Mouse (Mus musculus): ENCODE data around the gene Camk2n1.
A peak's percentile ranks its signal among the peaks of the same experiment; 100 is the strongest.

Gene Camk2n1

DNA sequence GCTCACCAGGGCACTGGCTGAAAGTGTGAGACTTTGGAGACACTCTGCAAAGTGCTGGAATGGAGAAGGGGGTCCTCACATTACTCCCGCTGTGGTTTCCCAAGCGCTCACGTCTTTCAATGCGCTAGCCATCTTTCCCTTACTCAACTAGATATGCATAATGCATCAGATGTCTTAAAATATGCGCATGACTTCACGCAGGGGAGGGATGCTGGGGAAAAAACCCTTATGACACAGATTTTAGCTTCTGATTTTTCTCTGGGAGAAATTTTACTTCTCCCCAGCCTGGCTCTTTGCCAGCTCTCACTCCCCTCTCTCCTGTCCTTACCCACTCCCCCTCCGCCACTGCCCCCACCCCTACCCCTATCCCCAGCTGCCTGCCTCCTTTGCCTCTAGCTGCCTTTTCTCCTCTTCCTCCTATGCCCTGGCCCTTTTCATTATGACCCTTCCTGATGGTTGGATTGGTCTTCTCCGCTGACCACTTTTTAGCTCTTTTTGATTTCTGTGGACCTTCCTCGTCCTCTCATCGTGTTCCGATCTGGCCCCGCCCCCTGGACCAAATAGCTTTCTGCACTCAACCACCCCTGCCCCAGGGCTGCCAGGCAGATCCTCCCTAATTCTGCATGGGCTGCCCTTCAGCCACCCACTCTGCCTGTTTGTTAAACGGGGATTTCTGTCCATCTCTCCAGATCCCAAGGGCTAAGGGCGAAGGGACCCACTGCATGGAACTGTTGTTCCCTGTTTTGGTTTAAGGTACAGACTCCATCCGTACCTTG is 6.1 kb upstream of the Camk2n1 start:
- DNase-seq (ENCODE audit: low spot score in 2 of 2): no peak

DNA sequence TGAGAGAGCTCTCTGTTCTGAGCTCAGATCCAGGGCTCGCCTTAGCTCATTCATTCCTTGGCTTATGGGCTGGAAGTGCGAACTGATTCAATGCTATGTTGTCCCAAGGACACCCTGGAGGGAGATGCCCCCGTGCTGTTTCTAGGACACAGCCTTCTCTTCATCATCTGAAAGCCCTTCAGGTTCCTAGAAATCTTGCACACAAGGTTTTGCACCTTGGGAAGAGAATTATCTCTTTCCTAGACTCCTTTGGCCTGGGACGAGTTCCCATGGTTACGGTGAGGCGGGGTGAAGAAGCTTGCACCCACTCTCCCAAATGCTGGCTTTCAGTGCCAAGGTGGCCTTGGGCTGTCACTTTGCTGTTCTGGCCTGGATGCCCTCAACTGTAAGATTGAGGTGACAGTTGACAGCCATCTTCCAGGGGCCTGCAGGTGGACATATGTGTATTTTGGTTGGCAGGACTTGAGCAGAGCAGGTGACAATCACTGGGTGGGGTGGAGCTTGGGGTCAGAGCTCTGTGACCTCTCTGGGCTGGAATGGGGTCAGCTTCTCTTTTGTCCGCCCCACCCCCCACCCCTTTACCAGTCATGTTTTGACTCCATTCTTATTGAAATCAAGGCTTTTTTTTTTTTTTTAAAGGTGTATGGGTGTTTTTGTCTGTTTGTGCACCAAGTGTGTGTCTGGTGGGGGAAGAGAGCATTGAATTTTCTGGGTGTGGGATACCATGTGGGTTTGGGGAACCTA is 5.1 kb upstream of the Camk2n1 start:
- DNase-seq (ENCODE audit: low spot score in 2 of 2): no peak

- no peak for DNase-seq (ENCODE audit: low spot score in 2 of 2)
Measured at GRCm38 (mm10) chr4:138449636-138450314, 4.3 kb upstream of the Camk2n1 start.

- DNase-seq (ENCODE audit: low spot score in 2 of 2): no peak
Measured at GRCm38 (mm10) chr4:138452306-138453096, 1.6 kb upstream of the Camk2n1 start.

DNA sequence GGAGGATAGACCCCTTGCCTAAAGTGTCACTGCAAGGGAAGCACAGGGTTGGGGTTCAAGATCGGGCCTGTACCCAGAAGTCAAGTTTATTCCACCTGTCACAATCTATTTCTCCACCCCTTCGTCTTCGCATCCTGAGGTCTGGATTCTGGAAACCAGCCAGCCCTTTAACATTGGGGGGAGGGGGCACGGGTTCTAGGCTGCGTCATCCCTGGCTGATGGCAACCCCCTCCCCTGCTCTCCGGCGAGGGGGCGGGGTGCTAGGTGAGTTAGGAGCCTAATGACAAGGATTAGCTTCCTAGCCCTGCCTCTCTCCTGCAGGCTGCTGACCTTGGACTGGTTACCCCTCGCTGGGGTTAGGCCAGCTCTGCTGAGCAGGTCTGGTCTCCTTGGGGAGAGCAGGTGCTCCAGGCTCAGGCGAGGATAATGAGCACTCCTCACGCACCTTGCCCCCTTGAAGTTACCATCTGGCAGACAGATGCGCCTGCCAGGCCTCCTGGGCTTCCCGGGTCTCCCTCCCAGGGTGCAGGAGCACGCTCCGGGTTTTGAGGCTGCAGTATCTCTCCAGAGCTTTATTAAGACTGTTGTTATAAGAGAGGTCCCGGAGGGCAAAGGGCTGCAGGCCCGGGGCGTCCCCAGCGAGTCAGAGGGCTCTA is 889 bp upstream of the Camk2n1 start:
- peak in 1 of 2 experiments; percentile 25 for DNase-seq (ENCODE audit: low spot score in 2 of 2)

- peak; percentile 56 to 57 for DNase-seq (ENCODE audit: low spot score in 2 of 2)
Measured at GRCm38 (mm10) chr4:138454571-138455140, 542 bp downstream of the Camk2n1 start.

DNA sequence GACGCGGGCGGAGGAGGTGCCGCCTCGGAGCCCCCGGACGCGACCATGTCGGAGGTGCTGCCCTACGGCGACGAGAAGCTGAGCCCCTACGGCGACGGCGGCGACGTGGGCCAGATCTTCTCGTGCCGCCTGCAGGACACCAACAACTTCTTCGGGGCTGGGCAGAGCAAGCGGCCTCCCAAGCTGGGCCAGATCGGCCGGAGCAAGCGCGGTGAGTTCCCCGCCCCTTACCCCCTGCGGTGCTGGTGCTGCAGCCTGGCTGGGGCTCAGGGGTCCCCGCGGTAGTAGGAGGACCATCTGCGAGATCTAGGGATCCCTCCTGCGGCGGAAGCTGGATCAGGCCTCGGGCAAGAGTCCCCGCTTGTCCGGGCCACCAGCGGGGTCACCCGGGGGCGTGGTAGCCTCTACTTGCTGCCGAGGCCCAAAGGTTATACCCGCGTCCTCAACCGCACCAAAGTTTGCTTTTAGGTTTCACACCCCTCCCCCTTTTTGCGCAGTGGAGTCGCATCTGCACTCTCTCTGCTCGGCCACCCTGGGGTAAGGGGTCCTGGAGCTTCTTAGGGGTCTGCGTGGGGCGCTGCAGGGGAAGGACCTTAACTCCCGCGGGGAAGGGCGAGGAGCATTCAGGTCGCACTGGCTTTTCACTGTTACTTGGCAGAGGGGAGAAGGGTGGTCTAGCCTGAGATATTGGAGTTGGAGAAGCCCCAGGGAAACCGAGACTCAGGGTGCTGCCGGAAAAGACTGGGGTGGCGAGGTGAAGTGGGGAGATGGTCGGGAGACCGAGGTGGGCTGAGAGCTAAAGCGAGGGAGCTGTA is 1.2 kb downstream of the Camk2n1 start:
- DNase-seq (ENCODE audit: low spot score in 2 of 2): peak; percentile 33 to 41

- no peak for DNase-seq (ENCODE audit: low spot score in 2 of 2)
Measured at GRCm38 (mm10) chr4:138455956-138456341, 1.8 kb downstream of the Camk2n1 start.

GRCm38 (mm10) chr4:138456536-138456935 is 2.4 kb downstream of the Camk2n1 start:
- DNase-seq (ENCODE audit: low spot score in 2 of 2): no peak

DNA sequence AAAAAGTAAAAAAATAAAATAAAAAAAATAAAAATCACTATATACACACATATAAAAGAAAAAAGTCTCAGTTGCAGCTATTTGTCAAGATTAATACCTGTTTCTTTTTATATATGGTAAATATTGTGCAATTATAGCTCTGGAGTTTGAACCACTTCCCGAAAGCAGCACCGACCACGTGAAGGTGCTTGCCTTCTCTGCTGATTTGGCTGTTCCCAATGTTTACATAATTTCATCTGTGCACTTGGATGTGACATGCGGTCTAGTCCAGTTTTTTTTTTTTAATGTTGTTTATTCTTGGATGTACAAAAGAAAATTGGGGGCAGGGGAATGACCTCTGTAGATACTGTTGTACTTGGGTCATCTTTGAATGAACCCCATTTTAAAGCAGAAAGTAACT is 3.0 kb downstream of the Camk2n1 start:
- no peak for DNase-seq (ENCODE audit: low spot score in 2 of 2)

GRCm38 (mm10) chr4:138458171-138458570 is 4.1 kb downstream of the Camk2n1 start:
- no peak for DNase-seq (ENCODE audit: low spot score in 2 of 2)

GRCm38 (mm10) chr4:138458735-138459440 is 4.8 kb downstream of the Camk2n1 start:
- no peak for DNase-seq (ENCODE audit: low spot score in 2 of 2)

DNA sequence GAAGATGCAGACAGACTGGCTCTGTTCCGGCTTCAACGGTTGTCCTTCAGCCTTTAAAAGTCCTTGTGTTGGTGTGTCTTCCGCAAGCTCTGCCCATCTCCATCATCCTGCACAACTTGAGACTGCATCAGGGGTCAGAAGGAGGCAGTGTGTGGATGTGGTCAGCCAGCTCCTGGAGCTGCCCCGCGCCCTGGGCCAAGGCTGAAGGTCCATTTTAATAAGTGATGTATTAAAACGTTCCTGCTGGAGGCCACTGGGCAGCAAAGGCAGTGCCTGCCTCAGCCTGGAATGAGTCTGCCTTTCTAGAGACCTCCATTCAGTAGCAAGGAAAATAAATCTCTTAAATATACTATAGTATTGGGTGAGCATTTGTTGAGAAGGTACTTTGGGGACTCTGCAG is 5.7 kb downstream of the Camk2n1 start:
- DNase-seq (ENCODE audit: low spot score in 2 of 2): no peak

DNA sequence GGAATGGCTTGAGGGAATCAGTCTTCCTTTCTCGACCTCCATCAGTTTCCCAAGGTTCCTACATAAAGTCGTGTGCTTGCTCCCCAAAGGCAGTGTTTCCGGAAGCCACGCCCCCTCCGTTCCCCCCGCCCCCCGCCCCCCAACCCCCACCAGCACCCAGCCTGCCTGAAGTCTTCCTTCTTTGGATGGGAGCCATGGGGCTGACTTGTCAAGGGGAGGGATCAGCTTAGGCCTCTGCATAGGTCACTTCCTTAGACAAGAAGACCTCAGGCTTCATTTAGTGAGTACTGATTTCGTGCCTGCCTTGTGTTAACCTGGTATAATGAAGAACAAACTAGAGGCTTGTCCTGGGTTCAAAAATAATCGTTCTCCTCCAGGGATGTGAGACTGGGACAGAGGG is 6.8 kb downstream of the Camk2n1 start:
- DNase-seq (ENCODE audit: low spot score in 2 of 2): no peak

DNA sequence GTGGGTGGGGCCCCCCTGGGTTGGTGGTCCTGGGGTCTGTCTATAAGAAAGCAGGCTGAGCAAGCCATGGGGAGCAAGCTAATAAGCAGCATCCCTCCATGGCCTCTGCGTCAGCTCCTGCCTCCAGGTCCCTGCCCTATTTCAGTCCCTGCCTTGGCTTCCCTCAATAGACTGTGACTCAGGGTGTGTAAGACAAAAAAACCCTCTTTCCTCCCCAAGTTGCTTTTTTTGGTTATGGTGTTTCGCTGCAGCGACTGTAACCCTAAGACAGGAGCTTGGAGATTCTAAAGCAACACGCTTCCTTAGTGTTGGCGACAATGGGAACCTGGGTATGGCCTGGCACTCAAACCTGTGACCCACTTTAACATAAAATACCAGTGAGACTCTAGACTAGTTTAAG is 7.4 kb downstream of the Camk2n1 start:
- no peak for DNase-seq (ENCODE audit: low spot score in 2 of 2)

- DNase-seq (ENCODE audit: low spot score in 2 of 2): peak; percentile 50 to 53
Measured at GRCm38 (mm10) chr4:138462971-138463831, 9.1 kb downstream of the Camk2n1 start.

- peak; percentile 88 to 92 for DNase-seq (ENCODE audit: low spot score in 2 of 2)
Measured at GRCm38 (mm10) chr4:138463832-138464487, 9.8 kb downstream of the Camk2n1 start.

Data from heart, adult 9 months (tissue).